Mouse (Mus musculus) lung, postnatal 0 days (tissue): ENCODE measurements around the gene Sncb.

ENCODE experiments used
- CTCF ChIP-seq: IDR thresholded peaks from 2 replicates; pipeline ENCODE4 v1.5.1; 2016; ENCODE audit warnings: antibody characterized with exemption, mild to moderate bottlenecking
- EP300 ChIP-seq: IDR thresholded peaks from 2 replicates; pipeline ENCODE4 v1.6.1; 2016; ENCODE audit warnings: antibody characterized with exemption, mild to moderate bottlenecking, control low read depth

GRCm38 (mm10) chr13:54759496-54759895 lies 6.9 kb downstream of the Sncb start:
- TF ChIP-seq CTCF (no peak), EP300 (no peak)
